Mouse (Mus musculus) lung, adult 2 months (tissue): ENCODE measurements around the gene Zdhhc5.

ENCODE experiments used
- CTCF ChIP-seq: fragments of 200-500 bp; IDR thresholded peaks from 2 replicates; pipeline ENCODE4 v1.5.1; 2011; ENCODE audit warnings: mild to moderate bottlenecking, low read length, control low read depth; ENCODE audit not compliant: insufficient read depth
- POLR2A ChIP-seq: fragments of 200-500 bp; IDR thresholded peaks from 2 replicates; pipeline ENCODE4 v1.6.1; 2011; ENCODE audit warnings: low read depth, mild to moderate bottlenecking, control low read depth, low read length, borderline replicate concordance; ENCODE audit errors: extremely low read depth

GRCm38 (mm10) chr2:84648369-84648768, 66.6 kb downstream of the Zdhhc5 start:
- TF ChIP-seq CTCF, result no peak
- no peak for TF ChIP-seq POLR2A
